Mouse (Mus musculus) hindbrain, embryonic 10.5 days (tissue): ENCODE data around the gene Fbxw4. TPM values are rescaled to one million over a fixed set of nuclear protein-coding genes. Genes with fewer than 3 reads are reported as not detected.
"Not testable (repeated sequence)": the region's sequence is repeated elsewhere in the genome, so short reads cannot be mapped to it uniquely, and the experiment has no call there.

ENCODE experiments used
- DNase-seq: peaks from one replicate; pipeline ENCODE4 v3.0.0-alpha.2; 2017; ENCODE audit warnings: low spot score
- H3K27ac ChIP-seq: fragments of 300-500 bp; sonication (generic); 2 replicates; pipeline ENCODE4 v1.5.1; 2016; ENCODE audit warnings: mild to moderate bottlenecking, moderate library complexity
- H3K27me3 ChIP-seq: fragments of 300-500 bp; sonication (generic); 2 replicates; pipeline ENCODE4 v1.6.1; 2016; ENCODE audit warnings: mild to moderate bottlenecking; ENCODE audit not compliant: poor library complexity, insufficient read depth, severe bottlenecking
- H3K36me3 ChIP-seq: fragments of 300-500 bp; sonication (generic); 2 replicates; pipeline ENCODE4 v1.6.1; 2016; ENCODE audit warnings: mild to moderate bottlenecking, moderate library complexity
- H3K4me1 ChIP-seq: fragments of 300-500 bp; sonication (generic); replicated peaks from 2 replicates; pipeline ENCODE4 v1.6.1; 2016; ENCODE audit warnings: mild to moderate bottlenecking
- H3K4me3 ChIP-seq: fragments of 300-500 bp; sonication (generic); 2 replicates; pipeline ENCODE4 v1.5.1; 2016; ENCODE audit warnings: mild to moderate bottlenecking, moderate library complexity
- H3K9me3 ChIP-seq: fragments of 300-500 bp; sonication (generic); 2 replicates; pipeline ENCODE4 v1.6.1; 2016; ENCODE audit warnings: mild to moderate bottlenecking, moderate library complexity
- WGBS: fragments of 180-500 bp; shearing (Covaris S2); methylation state at CpG from one replicate; pipeline ENCODE4 v1.1.7; 2016; 5-methylcytosine and 5-hydroxymethylcytosine counted together
- polyA plus RNA-seq: library from polyadenylated mRNA; unstranded; fragments of >200 nt; fragmentation: Nextera tagmentation; extraction: Ambion mirVana; gene quantifications from 2 replicates; pipeline ENCODE4 v1.2.1, GENCODE M21; 2016

Fbxw4 gene
- polyA plus RNA-seq, 1 experiment from 2014 or later, result 5.5 TPM

DNA sequence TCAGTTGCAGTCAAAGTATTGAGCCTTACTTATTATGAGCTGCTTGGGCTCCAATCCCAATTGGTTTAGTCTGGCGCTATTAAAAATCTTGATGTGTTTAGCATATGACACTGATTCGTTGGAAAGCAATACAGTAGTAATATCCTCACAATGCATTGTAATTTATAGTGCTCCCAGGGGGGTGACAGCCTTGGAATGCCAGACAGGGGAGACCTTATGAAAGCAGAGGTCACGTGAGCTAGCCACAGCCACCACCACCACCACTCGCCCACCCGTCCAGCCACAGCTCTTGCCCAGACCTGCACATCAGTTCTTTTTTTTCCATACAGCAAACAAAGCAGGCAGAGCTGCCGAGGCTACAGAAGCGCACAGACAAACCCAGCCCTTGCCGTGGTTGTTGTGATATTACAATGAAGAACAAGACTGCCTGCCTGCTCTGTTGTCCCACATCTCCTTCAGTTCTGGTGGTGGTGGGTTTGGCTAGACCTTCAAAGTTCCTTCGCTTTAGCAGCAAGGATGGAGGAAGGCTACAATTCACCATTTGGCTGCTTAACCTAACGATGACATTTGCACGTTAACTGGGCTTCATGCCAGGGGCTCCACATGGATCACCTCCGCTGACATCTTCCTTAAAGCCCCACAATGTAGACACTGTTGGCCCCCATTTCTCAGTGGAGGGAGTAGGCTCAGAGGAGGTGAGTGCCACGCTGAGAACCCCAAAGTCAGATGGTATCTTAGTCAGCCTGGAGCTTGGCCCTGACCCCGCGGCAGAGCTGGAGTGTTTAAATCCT lies 94.0 kb downstream of the Fbxw4 start:
- peaks cover 13% of the 10 kb centered on the region; the same call in 1 of the 2 replicates for H3K36me3 ChIP-seq
- no peak for DNase-seq
- H3K27ac ChIP-seq, result no peak overlapping the region; the same call in 1 of the 2 replicates
- H3K9me3 ChIP-seq, result no peaks in the 10 kb centered on the region
- WGBS, result 65% methylated on average over 15 of the region's 15 CpGs
- H3K4me1 ChIP-seq, result peaks cover 28% of the 10 kb centered on the region
- H3K4me3 ChIP-seq, result no peak overlapping the region
- peaks cover 73% of the 10 kb centered on the region for H3K27me3 ChIP-seq

- DNase-seq, result peak; percentile 88
- Histone ChIP-seq H3K4me3 (peak within 1 kb of the TSS; percentile 79), H3K27ac (peak within 1 kb of the TSS; percentile 94), H3K4me1 (peaks cover 25% of the 10 kb centered on the region), H3K36me3 (peaks cover 30% of the 10 kb centered on the region), H3K27me3 (peaks cover 23% of the 10 kb centered on the region), H3K9me3 (no peaks in the 10 kb centered on the region)
- WGBS, result under 1% methylated on average over 35 of the region's 35 CpGs
Measured at GRCm38 (mm10) chr19:45560153-45560890, 99.8 kb downstream of the Fbxw4 start, which contains the start of the genes Poll and Gm17018. Gene Poll (minus strand): TSS chr19:45560531. Gene Gm17018 (plus strand): TSS chr19:45560615.

- WGBS, result 92% methylated on average over 11 of the region's 11 CpGs
Measured at GRCm38 (mm10) chr19:45554136-45554535, 106.0 kb downstream of the Fbxw4 start.

GRCm38 (mm10) chr19:45552187-45552586 lies 107.9 kb downstream of the Fbxw4 start:
- no peaks in the 10 kb centered on the region for H3K9me3 ChIP-seq
- no peak overlapping the region for H3K27ac ChIP-seq
- 85% methylated on average over 6 of the region's 6 CpGs for WGBS
- H3K4me1 ChIP-seq, result peaks cover 13% of the 10 kb centered on the region
- H3K4me3 ChIP-seq, result no peak overlapping the region
- peaks cover 54% of the 10 kb centered on the region for H3K36me3 ChIP-seq
- DNase-seq, result no peak
- peaks cover 35% of the 10 kb centered on the region for H3K27me3 ChIP-seq

More at GRCm38 (mm10) chr19:45554136-45554535, 106.0 kb downstream of the Fbxw4 start:
- H3K36me3 ChIP-seq, result peaks cover 62% of the 10 kb centered on the region
- no peaks in the 10 kb centered on the region for H3K9me3 ChIP-seq
- DNase-seq, result no peak
- peaks cover 15% of the 10 kb centered on the region for H3K27me3 ChIP-seq
- H3K4me3 ChIP-seq, result no peak overlapping the region
- H3K4me1 ChIP-seq, result no peaks in the 10 kb centered on the region; the same call in 1 of the 2 replicates
- H3K27ac ChIP-seq, result no peak overlapping the region

- Histone ChIP-seq H3K27me3 (peaks cover 57% of the 10 kb centered on the region), H3K36me3 (peaks cover 31% of the 10 kb centered on the region), H3K4me3 (no peak overlapping the region), H3K27ac (no peak overlapping the region), H3K4me1 (peaks cover 18% of the 10 kb centered on the region), H3K9me3 (no peaks in the 10 kb centered on the region)
- WGBS, result 82% methylated on average over 4 of the region's 4 CpGs
- no peak for DNase-seq
Measured at GRCm38 (mm10) chr19:45549948-45550347, 110.2 kb downstream of the Fbxw4 start.

- Histone ChIP-seq H3K27me3 (peaks cover 63% of the 10 kb centered on the region), H3K36me3 (peaks cover 25% of the 10 kb centered on the region), H3K27ac (no peak overlapping the region), H3K4me3 (no peak overlapping the region), H3K9me3 (no peaks in the 10 kb centered on the region), H3K4me1 (peaks cover 24% of the 10 kb centered on the region)
- 80% methylated on average over 23 of the region's 23 CpGs for WGBS
- no peak for DNase-seq
Measured at GRCm38 (mm10) chr19:45549128-45549915, 110.8 kb downstream of the Fbxw4 start.

- not testable (repeated sequence) for H3K27ac ChIP-seq, DNase-seq, H3K9me3 ChIP-seq
- peaks cover 32% of the 10 kb centered on the region for H3K4me1 ChIP-seq
- peaks cover 14% of the 10 kb centered on the region for H3K36me3 ChIP-seq
- peaks cover 75% of the 10 kb centered on the region for H3K27me3 ChIP-seq
- 0 out of 2 replicates have a peak overlapping the region, but pooled peaks have one; percentile 11 for H3K4me3 ChIP-seq
Measured at GRCm38 (mm10) chr19:45548196-45548595, 111.9 kb downstream of the Fbxw4 start.

DNA sequence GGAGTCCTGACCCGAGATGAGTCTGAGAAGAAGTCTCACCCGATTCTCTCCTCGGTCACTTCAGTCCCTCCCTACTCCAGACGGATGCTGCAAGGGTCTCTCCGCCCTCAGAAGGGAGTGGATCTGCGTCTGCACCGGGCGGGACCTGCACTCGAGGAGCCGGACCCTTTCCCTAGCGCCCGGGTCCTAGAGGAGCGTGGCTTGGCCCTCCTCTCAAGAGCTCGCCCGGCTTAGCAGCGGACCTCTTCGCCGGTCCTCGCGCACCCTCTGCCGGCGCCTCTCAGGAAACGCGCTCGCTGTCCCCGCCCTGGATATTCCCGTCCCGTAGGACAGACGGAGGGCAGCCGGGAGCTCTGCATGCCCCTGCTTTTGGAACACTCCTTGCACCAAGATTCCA lies 115.2 kb downstream of the Fbxw4 start:
- H3K27me3 ChIP-seq, result peaks cover 100% of the 10 kb centered on the region
- peak; percentile 85 for DNase-seq
- no peaks in the 10 kb centered on the region for H3K9me3 ChIP-seq
- H3K4me1 ChIP-seq, result peaks cover 49% of the 10 kb centered on the region
- under 1% methylated on average over 30 of the region's 30 CpGs for WGBS
- H3K36me3 ChIP-seq, result no peaks in the 10 kb centered on the region
- peak overlapping the region; percentile 50 for H3K4me3 ChIP-seq
- no peak overlapping the region for H3K27ac ChIP-seq

DNA sequence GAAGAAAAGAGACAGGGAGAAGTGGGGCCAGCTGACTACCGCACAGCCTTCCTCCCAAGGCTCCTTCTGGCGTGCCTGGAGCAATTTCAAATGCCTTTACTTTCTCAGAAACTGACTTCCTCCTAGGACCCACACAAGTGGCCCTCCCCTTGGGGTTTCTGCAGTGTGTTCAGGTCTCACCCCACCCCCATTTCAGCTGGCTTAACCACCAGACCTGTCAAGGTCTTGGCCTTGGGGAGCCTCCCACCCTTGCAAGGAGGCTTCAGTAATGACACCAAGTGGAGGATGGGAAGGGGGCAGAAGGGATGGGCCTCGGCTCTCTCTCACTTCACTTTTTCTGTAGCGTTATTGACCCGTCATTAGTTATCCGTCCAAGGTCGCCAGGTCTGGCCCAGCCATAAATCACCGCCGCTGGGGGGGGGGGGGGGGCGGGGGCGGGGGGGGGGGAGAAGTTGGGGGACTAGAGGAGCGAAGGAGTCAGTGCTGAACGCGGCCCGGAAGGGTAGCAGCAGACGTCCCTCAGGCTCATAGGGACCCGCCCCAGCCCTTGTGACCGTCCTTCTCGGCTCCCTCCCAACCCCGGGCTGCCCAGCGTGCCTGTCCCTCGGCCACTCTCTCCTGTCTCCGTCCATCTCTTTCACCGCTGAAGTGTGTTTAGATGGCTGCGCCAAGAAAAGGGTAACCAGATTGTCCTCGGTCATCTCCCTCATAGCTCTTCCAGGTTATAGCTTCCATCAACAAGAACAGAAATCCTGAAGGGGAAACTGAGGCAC lies 115.8 kb downstream of the Fbxw4 start:
- H3K4me1 ChIP-seq, result peaks cover 49% of the 10 kb centered on the region
- H3K4me3 ChIP-seq, result peak overlapping the region; percentile 50
- H3K27me3 ChIP-seq, result peaks cover 100% of the 10 kb centered on the region
- no peaks in the 10 kb centered on the region for H3K9me3 ChIP-seq
- H3K27ac ChIP-seq, result no peak overlapping the region
- DNase-seq, result peak; percentile 18
- H3K36me3 ChIP-seq, result no peaks in the 10 kb centered on the region
- under 1% methylated on average over 22 of the region's 26 CpGs for WGBS

DNA sequence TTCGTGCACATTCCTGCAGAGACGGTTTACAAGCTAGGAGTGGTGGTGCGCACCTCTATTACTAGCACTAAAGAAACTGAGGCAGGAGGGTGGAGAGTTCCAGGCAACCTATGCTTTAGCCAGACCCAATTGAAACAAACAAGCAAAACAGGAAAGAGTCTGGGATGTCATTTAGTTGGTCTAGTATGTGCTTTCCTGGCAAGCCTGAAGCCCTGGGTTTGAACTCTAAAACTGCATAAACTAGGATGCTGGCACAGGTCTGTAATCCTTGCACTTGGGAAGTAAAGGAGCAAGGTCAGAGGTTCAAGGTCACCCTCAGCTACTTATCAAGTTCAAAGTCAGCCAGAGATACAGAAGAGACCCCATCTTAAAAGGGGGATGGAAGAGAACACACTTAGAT lies 118.1 kb downstream of the Fbxw4 start:
- WGBS, result 9% methylated on average over 3 of the region's 3 CpGs

DNA sequence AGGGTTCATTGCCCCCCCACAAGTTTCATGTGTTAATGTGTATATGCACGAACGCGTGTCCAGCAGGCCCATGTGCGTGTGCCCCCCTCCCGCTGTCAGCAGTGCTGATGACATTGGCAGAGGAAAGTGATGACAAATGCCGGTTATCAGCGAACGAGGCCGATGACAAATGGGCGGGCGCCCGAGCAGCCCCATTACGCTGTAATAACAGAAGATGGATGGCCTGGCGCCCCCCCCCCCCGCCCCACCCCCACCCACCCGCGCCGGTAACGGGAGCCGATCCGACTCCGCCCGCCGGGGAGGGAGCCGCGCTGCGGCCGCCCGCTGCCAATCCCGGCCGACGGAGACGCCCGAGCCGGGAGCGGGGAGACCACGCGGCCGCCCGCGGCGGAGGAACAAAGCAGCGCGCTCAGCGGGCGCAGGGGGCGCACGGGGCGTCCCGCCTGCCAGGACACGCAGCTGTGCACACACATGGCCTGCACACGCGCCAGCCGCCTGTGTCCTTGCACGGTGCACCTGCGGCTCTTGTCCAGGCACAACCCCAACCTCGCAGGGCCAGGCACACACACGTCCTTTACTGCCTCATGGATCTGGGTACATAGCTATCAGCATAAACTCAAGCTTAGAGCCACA lies 118.6 kb downstream of the Fbxw4 start:
- peak; percentile 74 for DNase-seq
- H3K4me3 ChIP-seq, result peak overlapping the region; percentile 58
- H3K9me3 ChIP-seq, result no peaks in the 10 kb centered on the region
- H3K27ac ChIP-seq, result peak overlapping the region; percentile 83
- peaks cover 92% of the 10 kb centered on the region for H3K27me3 ChIP-seq
- H3K36me3 ChIP-seq, result no peaks in the 10 kb centered on the region
- H3K4me1 ChIP-seq, result peaks cover 35% of the 10 kb centered on the region
- WGBS, result under 1% methylated on average over 37 of the region's 58 CpGs

More for the DNA sequence above, 118.1 kb downstream of the Fbxw4 start:
- H3K36me3 ChIP-seq, result no peaks in the 10 kb centered on the region
- no peaks in the 10 kb centered on the region for H3K9me3 ChIP-seq
- peak overlapping the region; percentile 58 for H3K4me3 ChIP-seq
- H3K27ac ChIP-seq, result peak overlapping the region; percentile 83
- DNase-seq, result no peak
- peaks cover 98% of the 10 kb centered on the region for H3K27me3 ChIP-seq
- peaks cover 35% of the 10 kb centered on the region for H3K4me1 ChIP-seq
